Mouse (Mus musculus) ES-E14 (cell line): ENCODE data around the gene Irs4. TPM values are rescaled to one million over a fixed set of nuclear protein-coding genes. Genes with fewer than 3 reads are reported as not detected.
A peak's percentile ranks its signal among the peaks of the same experiment; 100 is the strongest.

Experiments
- DNase-seq: peaks from one replicate; pipeline ENCODE4 v3.0.0-alpha.2; 2013; ENCODE audit warnings: low read depth, low spot score
- H3K27ac ChIP-seq: 2 replicates; pipeline ENCODE4 v1.5.1; 2012; ENCODE audit warnings: low read depth, mild to moderate bottlenecking, low read length, moderate library complexity, mixed read lengths; ENCODE audit not compliant: poor library complexity, insufficient read depth, severe bottlenecking
- H3K36me3 ChIP-seq: 2 replicates; pipeline ENCODE4 v1.6.1; 2012; ENCODE audit warnings: mild to moderate bottlenecking, low read length, moderate library complexity, mixed read lengths; ENCODE audit not compliant: control insufficient read depth, poor library complexity, insufficient read depth, severe bottlenecking
- H3K4me1 ChIP-seq, 2 experiments: fragments of 150-350 bp in 1 of 2; sonication (generic) in 1 of 2; 2 replicates each; pipeline ENCODE4 v1.6.1; 2012; ENCODE audit warnings: low read length in 2 of 2, mild to moderate bottlenecking in 1 of 2, mixed read lengths in 1 of 2; ENCODE audit not compliant: control insufficient read depth in 2 of 2, insufficient read depth in 2 of 2, poor library complexity in 1 of 2
- H3K4me3 ChIP-seq, 2 experiments: fragments of 150-350 bp in 1 of 2; sonication (generic) in 1 of 2; 2 replicates each; pipeline ENCODE4 v1.5.1; 2012; ENCODE audit warnings: low read length in 2 of 2, low read depth in 1 of 2, mild to moderate bottlenecking in 1 of 2, mixed read lengths in 1 of 2; ENCODE audit not compliant: insufficient read depth in 1 of 2, poor library complexity in 1 of 2, severe bottlenecking in 1 of 2
- H3K9ac ChIP-seq: 2 replicates; pipeline ENCODE4 v1.6.1; 2012; ENCODE audit warnings: low read depth, mild to moderate bottlenecking, low read length, mixed read lengths; ENCODE audit not compliant: poor library complexity, insufficient read depth, severe bottlenecking
- H3K9me3 ChIP-seq: fragments of 150-350 bp; sonication (generic); 2 replicates; pipeline ENCODE4 v1.6.1; 2012; ENCODE audit warnings: low read depth, mild to moderate bottlenecking, low read length; ENCODE audit not compliant: control insufficient read depth, insufficient read depth
- CHD2 ChIP-seq: IDR thresholded peaks from 2 replicates; pipeline ENCODE4 v1.6.1; 2014; ENCODE audit warnings: mild to moderate bottlenecking, low read depth, low read length, inconsistent platforms
- HCFC1 ChIP-seq: IDR thresholded peaks from 2 replicates; pipeline ENCODE4 v1.6.1; 2012; ENCODE audit warnings: low read length, inconsistent platforms, borderline replicate concordance; ENCODE audit not compliant: insufficient read depth
- MAFK ChIP-seq: IDR thresholded peaks from 2 replicates; pipeline ENCODE4 v1.6.1; 2014; ENCODE audit warnings: mild to moderate bottlenecking, low read depth, low read length, inconsistent platforms; ENCODE audit not compliant: insufficient read depth
- ZC3H11A ChIP-seq: IDR thresholded peaks from 2 replicates; pipeline ENCODE4 v1.6.1; 2012; ENCODE audit warnings: low read depth, mild to moderate bottlenecking, inconsistent platforms, low read length, borderline replicate concordance
- ZNF384 ChIP-seq: IDR thresholded peaks from 2 replicates; pipeline ENCODE4 v1.6.1; 2012; ENCODE audit warnings: low read depth, low read length, inconsistent platforms
- in situ Hi-C, 2 experiments: fragments of 600-800 bp; cut with MboI; formaldehyde crosslinking; loops; one replicate each; pipeline ENCODE4 v1.15.1; 2025; ENCODE audit warnings: low sequenced_read_pairs in 2 of 2, inconsistent platforms in 1 of 2; ENCODE audit not compliant: unreplicated experiment in 2 of 2
- total RNA-seq: library from RNA; depleted of rRNA; stranded (reverse); fragments of 300-350 nt; gene quantifications from 2 replicates; pipeline ENCODE4 v1.2.3, GENCODE M21; 2012; rRNA removed

The Irs4 gene
- total RNA-seq: 0.36 and 0.42 TPM in 2 replicates

- in situ Hi-C loops: no loop called here
- H3K27ac ChIP-seq: no peak within 1 kb of the TSS; the same call in 1 of the 2 replicates
- H3K4me1 ChIP-seq: no peaks in the 10 kb centered on the region; a peak in 1 of 4 replicates
- peak within 1 kb of the TSS; percentile 75 to 81 for H3K4me3 ChIP-seq
- no peak for DNase-seq
- H3K9me3 ChIP-seq: no peaks in the 10 kb centered on the region
- H3K9ac ChIP-seq: peak within 1 kb of the TSS; percentile 52
- H3K36me3 ChIP-seq: no peaks in the 10 kb centered on the region
- TF ChIP-seq ZNF384 (no peak), CHD2 (no peak), ZC3H11A (no peak), MAFK (no peak), HCFC1 (no peak)
Observed at GRCm38 (mm10) chrX:141724937-141725918, at the start of gene Irs4. Irs4 (minus strand) TSS chrX:141725263.

GRCm38 (mm10) chrX:141750360-141750759 lies 25.3 kb upstream of the Irs4 start:
- Histone ChIP-seq H3K4me3 (no peak overlapping the region), H3K27ac (no peak overlapping the region), H3K9me3 (no peaks in the 10 kb centered on the region), H3K4me1 (no peaks in the 10 kb centered on the region), H3K36me3 (no peaks in the 10 kb centered on the region), H3K9ac (no peak overlapping the region)
- DNase-seq: no peak
- in situ Hi-C loops: no loop called here
- no peak for TF ChIP-seq ZNF384

DNA sequence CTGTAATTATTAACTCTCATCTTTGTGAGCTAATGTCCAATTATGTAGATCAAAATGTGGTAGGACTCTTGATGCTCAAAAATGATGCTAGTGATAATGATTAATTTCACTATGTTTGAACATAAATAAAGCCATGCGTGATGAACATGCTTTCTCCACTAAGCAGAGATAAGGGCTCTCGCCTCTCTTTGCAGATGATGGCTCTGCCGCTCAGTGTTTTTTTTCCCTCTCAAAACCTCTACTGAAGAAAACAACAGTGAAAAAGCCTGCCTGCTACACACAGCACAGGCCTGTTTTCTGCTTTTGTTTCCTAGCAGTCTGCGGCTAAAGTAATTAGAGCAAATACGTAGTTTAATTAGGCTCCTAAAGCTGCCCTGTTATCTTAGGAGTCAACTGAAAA lies 4.5 kb upstream of the Irs4 start:
- Histone ChIP-seq H3K27ac (no peak overlapping the region), H3K4me1 (no peaks in the 10 kb centered on the region), H3K4me3 (no peak overlapping the region), H3K36me3 (no peaks in the 10 kb centered on the region), H3K9ac (no peak overlapping the region), H3K9me3 (no peaks in the 10 kb centered on the region)
- in situ Hi-C loops: no loop called here
- DNase-seq: no peak
- TF ChIP-seq MAFK (no peak), ZC3H11A (no peak), HCFC1 (no peak), CHD2 (no peak), ZNF384 (no peak)

- no peaks in the 10 kb centered on the region for H3K9me3 ChIP-seq
- peak overlapping the region; percentile 52 for H3K9ac ChIP-seq
- DNase-seq: no peak
- TF ChIP-seq ZNF384: no peak
- TF ChIP-seq ZC3H11A: no peak
- no peak for TF ChIP-seq HCFC1
- no peak for TF ChIP-seq MAFK
- TF ChIP-seq CHD2: no peak
- in situ Hi-C loops: no loop called here
- H3K27ac ChIP-seq: no peak overlapping the region
- H3K36me3 ChIP-seq: no peaks in the 10 kb centered on the region
- no peaks in the 10 kb centered on the region; a peak in 1 of 4 replicates for H3K4me1 ChIP-seq
- H3K4me3 ChIP-seq: peak overlapping the region; percentile 75 to 81
Observed at GRCm38 (mm10) chrX:141724391-141724891, 622 bp downstream of the Irs4 start.
